Mouse (Mus musculus) bone marrow macrophage, adult 2 months (primary cell): ENCODE measurements at regions not wholly inside any gene's neighbourhood (a gene's known extent, or its start where the extent isn't known, plus 50 kb on each side); places are given as distances from the start of the nearest gene placed in this dataset.

Experiments used
- CTCF ChIP-seq: IDR thresholded peaks from 2 replicates; pipeline ENCODE4 v1.5.1; 2012; ENCODE audit warnings: low read depth, mild to moderate bottlenecking, low read length, moderate library complexity
- POLR2A ChIP-seq: IDR thresholded peaks from 2 replicates; pipeline ENCODE4 v1.6.1; 2012; ENCODE audit warnings: mild to moderate bottlenecking, low read depth, low read length, borderline replicate concordance

- TF ChIP-seq CTCF (no peak), POLR2A (no peak)
Observed at GRCm38 (mm10) chrX:9752954-9753572, 90.3 kb upstream of the Dynlt3 start.
